Mouse (Mus musculus) heart, embryonic 16.5 days (tissue): ENCODE results near the gene Kctd10. TPM values are rescaled to one million over a fixed set of nuclear protein-coding genes. Genes with fewer than 3 reads are reported as not detected.

Experiments
- ATAC-seq: fragments of 200-750 bp; cut with Nextera tagmentation; replicated peaks from 2 replicates; pipeline ENCODE4 v1.8.0; 2017; ENCODE audit warnings: moderate number of reproducible peaks; ENCODE audit not compliant: insufficient read depth, low FRiP score; ENCODE audit errors: extremely low read depth
- H3K27ac ChIP-seq: fragments of 300-500 bp; sonication (generic); 2 replicates; pipeline ENCODE4 v1.5.1; 2014; ENCODE audit warnings: mild to moderate bottlenecking, low read length, control low read depth, moderate library complexity
- H3K27me3 ChIP-seq: fragments of 300-500 bp; sonication (generic); 2 replicates; pipeline ENCODE4 v1.6.1; 2014; ENCODE audit warnings: low read length, mixed read lengths; ENCODE audit not compliant: control insufficient read depth, insufficient read depth
- H3K36me3 ChIP-seq: fragments of 300-500 bp; sonication (generic); 2 replicates; pipeline ENCODE4 v1.6.1; 2014; ENCODE audit not compliant: control insufficient read depth, insufficient read depth
- H3K4me1 ChIP-seq: fragments of 300-500 bp; sonication (generic); 2 replicates; pipeline ENCODE4 v1.6.1; 2014; ENCODE audit warnings: low read length, mixed read lengths; ENCODE audit not compliant: control insufficient read depth, insufficient read depth
- H3K4me2 ChIP-seq: fragments of 300-500 bp; sonication (generic); 2 replicates; pipeline ENCODE4 v1.6.1; 2014; ENCODE audit warnings: low read depth, mild to moderate bottlenecking, control low read depth, low read length
- H3K4me3 ChIP-seq: fragments of 300-500 bp; sonication (generic); 2 replicates; pipeline ENCODE4 v1.5.1; 2014; ENCODE audit warnings: mild to moderate bottlenecking, control low read depth, low read length
- H3K9ac ChIP-seq: fragments of 300-500 bp; sonication (generic); 2 replicates; pipeline ENCODE4 v1.6.1; 2014; ENCODE audit warnings: low read length, control low read depth
- H3K9me3 ChIP-seq: fragments of 300-500 bp; sonication (generic); replicated peaks from 2 replicates; pipeline ENCODE4 v1.6.1; 2016; ENCODE audit warnings: low read length; ENCODE audit not compliant: control insufficient read depth
- WGBS: fragments of 180-500 bp; shearing (Covaris S2); extraction: QIAGEN DNeasy Blood & Tissue Kit; methylation state at CpG from one replicate; pipeline ENCODE4 v1.1.7; 2014; 5-methylcytosine and 5-hydroxymethylcytosine counted together
- polyA plus RNA-seq: library from polyadenylated mRNA; unstranded; fragments of >200 nt; fragmentation: Nextera tagmentation; extraction: Ambion mirVana; gene quantifications from 2 replicates; pipeline ENCODE4 v1.2.1, GENCODE M21; 2015

The Kctd10 gene
- polyA plus RNA-seq, result 112 and 119 TPM in 2 replicates

GRCm38 (mm10) chr5:114380209-114381012, at the start of gene Kctd10, which contains the start of gene Ube3b:
Gene Kctd10, minus strand, starts transcription at chr5:114380508.
Gene Ube3b, plus strand, starts transcription at chr5:114380607.
- H3K4me2 ChIP-seq, result peak within 1 kb of the TSS; percentile 85
- ATAC-seq, result peak; percentile 95
- H3K9me3 ChIP-seq, result no peaks in the 10 kb centered on the region
- peak within 1 kb of the TSS; percentile 91 for H3K27ac ChIP-seq
- H3K4me1 ChIP-seq, result peaks cover 48% of the 10 kb centered on the region
- H3K27me3 ChIP-seq, result no peaks in the 10 kb centered on the region
- H3K36me3 ChIP-seq, result peaks cover 7% of the 10 kb centered on the region
- peak within 1 kb of the TSS; percentile 88 for H3K9ac ChIP-seq
- WGBS, result under 1% methylated on average over 73 of the region's 74 CpGs
- H3K4me3 ChIP-seq, result peak within 1 kb of the TSS; percentile 87

- WGBS, result 83% methylated on average over 7 of the region's 7 CpGs
- ATAC-seq, result no peak
- Histone ChIP-seq H3K27me3 (no peaks in the 10 kb centered on the region), H3K9me3 (no peaks in the 10 kb centered on the region), H3K27ac (no peak overlapping the region), H3K4me3 (no peak overlapping the region), H3K4me2 (no peak overlapping the region), H3K4me1 (no peaks in the 10 kb centered on the region), H3K9ac (no peak overlapping the region), H3K36me3 (no peaks in the 10 kb centered on the region)
Measured at GRCm38 (mm10) chr5:114429781-114430180, 49.5 kb upstream of the Kctd10 start.

DNA sequence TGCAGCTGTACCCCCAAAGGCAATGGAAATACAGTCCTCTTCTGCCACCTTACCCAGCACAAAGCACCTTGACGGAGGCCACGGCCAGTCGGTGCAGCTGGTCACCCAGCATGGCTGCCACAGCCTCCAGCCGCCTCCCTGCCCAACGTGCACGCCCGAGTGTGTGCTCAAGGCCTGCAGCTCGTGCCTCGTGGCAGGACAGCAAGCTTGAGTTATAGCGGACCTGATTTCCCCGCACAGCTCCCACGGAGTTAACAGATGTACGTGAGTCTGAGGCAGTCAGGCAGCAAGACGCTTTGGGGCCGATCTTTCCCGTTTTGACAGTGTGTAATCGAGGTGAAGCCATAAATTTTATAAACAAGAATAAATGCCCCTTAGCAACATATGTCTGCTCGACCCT, 48.3 kb upstream of the Kctd10 start:
- Histone ChIP-seq H3K4me2 (no peak overlapping the region), H3K4me1 (no peaks in the 10 kb centered on the region), H3K36me3 (no peaks in the 10 kb centered on the region), H3K27me3 (no peaks in the 10 kb centered on the region), H3K4me3 (no peak overlapping the region), H3K9me3 (no peaks in the 10 kb centered on the region), H3K27ac (no peak overlapping the region), H3K9ac (no peak overlapping the region)
- ATAC-seq, result no peak
- 73% methylated on average over 18 of the region's 18 CpGs for WGBS

DNA sequence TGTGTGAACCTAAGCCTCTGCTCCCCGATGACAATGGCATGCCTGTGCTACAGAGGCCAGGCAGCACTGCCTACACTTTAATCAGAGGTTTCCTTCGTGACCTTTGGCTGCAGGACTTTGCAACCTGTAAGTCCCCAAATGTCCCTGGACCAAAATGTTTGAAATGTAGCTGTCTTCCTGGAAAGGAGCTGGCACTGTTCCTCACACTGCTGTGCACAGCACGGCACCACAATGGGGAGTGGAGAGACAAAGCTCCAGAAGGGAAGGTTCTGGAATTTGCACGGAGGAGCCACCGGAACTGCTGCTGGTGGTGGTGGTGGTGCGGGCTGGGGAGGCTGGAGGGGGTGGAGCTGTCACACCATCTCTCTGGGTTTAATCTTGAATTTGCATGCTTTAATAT, 46.4 kb upstream of the Kctd10 start:
- no peaks in the 10 kb centered on the region for H3K36me3 ChIP-seq
- no peaks in the 10 kb centered on the region for H3K4me1 ChIP-seq
- WGBS, result 71% methylated on average over 6 of the region's 6 CpGs

DNA sequence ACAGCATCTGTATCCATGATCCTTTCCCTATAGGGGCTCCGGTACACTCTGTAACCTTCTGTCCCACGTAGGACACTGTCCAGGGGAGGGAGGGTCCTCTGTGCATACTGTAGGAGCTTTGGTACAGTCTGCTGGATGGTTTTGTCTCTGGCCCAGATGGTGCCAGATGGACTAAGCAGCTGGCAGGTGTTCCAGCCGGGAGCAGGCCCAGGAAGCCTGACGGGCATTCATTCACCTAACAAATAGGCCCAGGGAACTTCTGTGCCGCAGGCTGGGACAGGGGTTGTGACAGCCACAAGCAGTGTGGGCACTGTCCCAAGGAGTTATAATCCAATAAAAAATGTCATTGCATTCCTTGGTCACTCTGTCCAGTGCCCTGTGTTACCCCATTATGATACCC, 43.7 kb upstream of the Kctd10 start:
- Histone ChIP-seq H3K9me3 (no peaks in the 10 kb centered on the region), H3K27ac (no peak overlapping the region), H3K4me2 (no peak overlapping the region), H3K36me3 (peaks cover 17% of the 10 kb centered on the region), H3K27me3 (no peaks in the 10 kb centered on the region), H3K4me3 (no peak overlapping the region), H3K9ac (no peak overlapping the region), H3K4me1 (no peaks in the 10 kb centered on the region)
- ATAC-seq, result no peak
- WGBS, result 79% methylated on average over 5 of the region's 5 CpGs

More for the DNA sequence above, 46.4 kb upstream of the Kctd10 start:
- Histone ChIP-seq H3K27ac (no peak overlapping the region), H3K4me3 (no peak overlapping the region), H3K4me2 (no peak overlapping the region), H3K9me3 (no peaks in the 10 kb centered on the region), H3K27me3 (no peaks in the 10 kb centered on the region), H3K9ac (no peak overlapping the region)
- ATAC-seq, result no peak

GRCm38 (mm10) chr5:114422591-114422990, 42.3 kb upstream of the Kctd10 start:
- ATAC-seq, result no peak
- WGBS, result 15% methylated on average over 5 of the region's 5 CpGs
- no peaks in the 10 kb centered on the region for H3K4me1 ChIP-seq
- H3K4me2 ChIP-seq, result no peak overlapping the region
- H3K9ac ChIP-seq, result no peak overlapping the region
- no peak overlapping the region for H3K27ac ChIP-seq
- H3K4me3 ChIP-seq, result no peak overlapping the region
- H3K27me3 ChIP-seq, result no peaks in the 10 kb centered on the region
- no peaks in the 10 kb centered on the region for H3K9me3 ChIP-seq
- peaks cover 26% of the 10 kb centered on the region for H3K36me3 ChIP-seq

DNA sequence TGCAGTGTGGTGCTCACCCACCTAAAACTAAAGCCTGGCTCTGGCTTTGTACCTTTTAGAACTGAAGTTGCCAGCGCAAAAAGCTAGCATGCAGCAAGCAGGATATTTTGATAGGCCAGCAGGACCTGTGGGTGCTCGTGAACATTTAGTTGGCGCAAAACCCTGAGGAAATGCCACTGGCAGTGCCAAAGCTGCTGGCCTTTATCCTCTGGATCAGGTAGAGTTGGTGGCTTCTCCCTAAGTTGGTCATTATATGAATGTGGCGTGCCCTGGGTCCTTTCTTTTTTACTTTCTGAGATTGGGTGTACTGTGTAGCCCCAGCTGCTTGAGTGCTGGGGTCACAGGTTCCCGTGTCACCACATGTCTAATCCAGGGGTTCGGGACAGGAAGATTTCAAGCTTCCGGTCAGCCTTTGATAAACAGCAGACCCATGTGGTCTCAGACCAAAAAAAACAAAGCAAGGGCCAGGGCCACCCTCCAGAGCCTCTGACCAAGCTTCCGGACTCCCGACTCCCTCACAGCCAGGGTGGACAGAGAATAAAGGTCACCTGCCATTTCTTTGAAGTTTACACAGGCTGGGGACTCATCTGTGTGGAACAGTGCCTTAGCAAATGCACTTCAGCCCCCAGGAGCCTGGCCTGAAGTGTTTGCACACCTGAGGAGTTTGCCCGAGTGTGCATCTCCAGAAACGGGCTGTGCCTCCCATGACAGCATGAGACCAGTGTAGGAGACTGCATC, 41.4 kb upstream of the Kctd10 start:
- Histone ChIP-seq H3K9me3 (no peaks in the 10 kb centered on the region), H3K27me3 (no peaks in the 10 kb centered on the region), H3K27ac (no peak overlapping the region), H3K4me2 (no peak overlapping the region), H3K36me3 (peaks cover 34% of the 10 kb centered on the region), H3K4me1 (no peaks in the 10 kb centered on the region), H3K4me3 (no peak overlapping the region), H3K9ac (no peak overlapping the region)
- ATAC-seq, result no peak
- 52% methylated on average over 11 of the region's 11 CpGs for WGBS

- WGBS, result 83% methylated on average over 8 of the region's 8 CpGs
- H3K4me2 ChIP-seq, result no peak overlapping the region
- H3K4me1 ChIP-seq, result peaks cover 3% of the 10 kb centered on the region
- H3K27me3 ChIP-seq, result no peaks in the 10 kb centered on the region
- H3K36me3 ChIP-seq, result peaks cover 57% of the 10 kb centered on the region
- H3K9ac ChIP-seq, result no peak overlapping the region
- no peak; the same call in 1 of the 2 replicates for ATAC-seq
- H3K27ac ChIP-seq, result no peak overlapping the region
- H3K9me3 ChIP-seq, result no peaks in the 10 kb centered on the region
- H3K4me3 ChIP-seq, result no peak overlapping the region
Measured at GRCm38 (mm10) chr5:114418541-114418940, 38.2 kb upstream of the Kctd10 start.

DNA sequence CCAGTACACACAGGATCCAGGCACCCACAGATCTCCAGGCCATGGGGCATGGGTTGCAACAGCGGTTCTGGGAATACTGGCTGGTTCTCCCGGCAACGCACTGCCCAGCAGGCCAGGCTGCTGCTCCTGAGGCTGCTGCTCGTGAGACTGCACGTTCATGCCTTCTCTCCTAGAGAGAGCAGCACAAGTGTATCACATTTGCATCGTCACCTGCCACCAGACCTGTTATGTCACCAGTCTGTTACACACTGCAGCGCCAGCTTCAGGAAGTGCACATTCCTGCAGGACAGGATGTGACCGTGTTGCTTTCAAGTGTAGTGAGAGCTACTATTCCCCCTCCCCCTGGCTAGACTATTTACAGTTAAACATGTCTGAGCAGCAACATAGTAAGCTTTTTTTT, 36.5 kb upstream of the Kctd10 start:
- 48% methylated on average over 8 of the region's 8 CpGs for WGBS
- H3K9me3 ChIP-seq, result no peaks in the 10 kb centered on the region
- no peak overlapping the region for H3K27ac ChIP-seq
- no peak overlapping the region for H3K9ac ChIP-seq
- no peak overlapping the region for H3K4me2 ChIP-seq
- no peak overlapping the region for H3K4me3 ChIP-seq
- peaks cover 72% of the 10 kb centered on the region for H3K36me3 ChIP-seq
- peaks cover 13% of the 10 kb centered on the region for H3K4me1 ChIP-seq
- no peaks in the 10 kb centered on the region for H3K27me3 ChIP-seq
- ATAC-seq, result no peak
